Mouse (Mus musculus): ENCODE measurements at regions not wholly inside any gene's neighbourhood (a gene's known extent, or its start where the extent isn't known, plus 50 kb on each side); places are given as distances from the start of the nearest gene placed in this dataset.

DNA sequence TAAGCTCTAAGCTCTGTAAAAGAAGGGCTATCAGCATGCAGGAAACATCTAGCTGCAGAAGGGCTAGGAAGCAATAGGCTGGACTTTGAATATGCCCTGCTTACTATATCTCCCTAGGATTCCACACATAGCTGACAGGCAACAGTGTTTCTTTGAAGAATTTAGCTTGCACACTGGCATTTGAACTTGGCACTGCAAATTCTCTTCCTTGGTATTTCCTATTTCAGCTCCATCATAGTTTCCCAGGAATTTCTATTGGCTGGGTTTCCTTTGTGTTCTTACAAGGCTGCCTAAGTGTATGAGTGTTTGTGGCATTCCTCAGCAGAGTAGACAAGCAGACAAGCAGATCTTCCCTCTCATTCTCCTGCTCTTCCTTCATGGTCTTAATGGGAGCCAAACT is 159.0 kb upstream of the Fggy start:
- TF ChIP-seq CTCF (IDR thresholded peaks at IDR 0.05; ENCODE audit: borderline replicate concordance, control insufficient read depth, extremely low read depth, insufficient read depth, low read length, poor library complexity): no peak
- no peak for TF ChIP-seq POLR2A (IDR thresholded peaks at IDR 0.05; ENCODE audit: control insufficient read depth, extremely low read depth, insufficient read depth, low read length, poor library complexity)
